Mouse (Mus musculus): ENCODE results near the gene 4933430I17Rik. TPM values are rescaled to one million over a fixed set of nuclear protein-coding genes. Genes with fewer than 3 reads are reported as not detected.

Gene 4933430I17Rik
- polyA plus RNA-seq, 1 experiment: 0.28 TPM

DNA sequence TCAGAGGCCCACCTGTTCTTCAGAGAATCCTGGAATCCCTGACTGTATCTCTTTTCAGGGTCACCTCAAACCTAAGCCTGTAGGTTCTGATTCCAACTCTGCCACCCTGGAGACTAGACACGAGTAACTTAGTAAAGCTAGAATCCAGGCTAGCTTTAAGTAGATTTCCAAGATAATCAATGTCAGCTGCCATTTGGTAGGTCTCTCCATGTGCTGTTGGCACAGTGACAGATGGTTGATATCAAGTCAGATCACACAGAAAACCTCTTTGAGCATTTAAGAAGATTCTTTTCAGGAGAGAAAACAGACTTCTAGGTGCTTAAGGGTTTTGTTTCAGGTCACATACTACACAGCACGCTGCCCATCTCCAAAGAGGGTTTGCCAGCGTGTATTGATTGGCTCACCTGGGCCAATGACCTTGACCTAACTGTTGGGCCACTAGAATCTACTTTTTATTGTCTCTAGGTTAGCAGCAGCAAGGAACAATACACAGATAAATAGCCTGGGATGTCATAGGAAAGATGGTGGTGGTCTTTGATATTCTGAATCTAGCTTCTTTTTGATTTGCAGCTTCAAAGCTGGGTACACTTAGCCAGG lies 21.7 kb upstream of the 4933430I17Rik start, which contains the start of gene Hdhd3:
Gene Hdhd3 (minus strand): TSS at position 94 of the 597 bp plus-strand sequence.
- no peak for DNase-seq (ENCODE audit: low read depth)

GRCm38 (mm10) chr4:62505991-62506390 lies 19.2 kb upstream of the 4933430I17Rik start:
- DNase-seq (ENCODE audit: low read depth): no peak

- no peak for DNase-seq (ENCODE audit: low read depth)
Measured at GRCm38 (mm10) chr4:62506798-62507197, 18.4 kb upstream of the 4933430I17Rik start.

GRCm38 (mm10) chr4:62508839-62509238 lies 16.3 kb upstream of the 4933430I17Rik start:
- DNase-seq (ENCODE audit: low read depth): no peak

GRCm38 (mm10) chr4:62509946-62510345 lies 15.2 kb upstream of the 4933430I17Rik start:
- DNase-seq (ENCODE audit: low read depth): no peak

GRCm38 (mm10) chr4:62513998-62514506 lies 11.1 kb upstream of the 4933430I17Rik start:
- DNase-seq (ENCODE audit: low read depth): no peak

DNA sequence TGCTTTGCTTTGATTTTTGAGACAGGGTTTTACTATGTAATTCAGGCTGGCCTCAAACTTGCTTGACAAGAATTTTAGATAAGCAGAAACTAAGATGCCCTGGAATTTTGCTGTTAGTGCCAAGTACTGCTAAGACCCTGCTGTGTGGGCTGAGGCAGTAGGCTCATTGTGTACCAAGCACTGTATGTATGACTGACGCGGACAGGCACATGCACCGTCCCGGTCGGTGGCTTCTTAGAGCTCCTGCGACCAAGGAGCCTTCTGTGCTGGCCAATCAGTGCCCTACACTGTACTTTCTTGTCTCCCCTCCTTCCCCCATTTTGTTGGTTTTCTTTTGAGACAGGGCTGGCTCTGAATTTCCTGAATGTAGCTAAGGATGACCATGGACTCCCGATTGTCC lies 10.2 kb upstream of the 4933430I17Rik start:
- no peak for DNase-seq (ENCODE audit: low read depth)

DNA sequence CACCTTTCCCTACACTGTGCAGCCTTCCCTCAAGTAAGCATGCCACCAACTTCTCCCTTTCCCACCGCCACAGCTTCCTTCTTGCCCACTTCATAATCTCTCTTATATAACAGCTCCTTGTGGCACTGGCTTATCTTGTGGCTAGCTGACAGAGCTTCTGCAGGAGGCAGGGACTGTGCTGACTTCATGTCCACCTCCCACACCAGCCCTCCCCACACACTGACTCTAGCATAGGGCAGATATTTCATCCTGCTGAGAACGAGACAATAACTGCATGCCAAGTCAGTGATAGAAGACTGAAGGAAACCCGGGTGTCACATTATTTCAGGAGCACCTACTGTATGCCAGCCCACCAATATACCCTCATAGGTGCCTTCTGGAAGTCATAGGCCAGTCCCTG lies 9.7 kb upstream of the 4933430I17Rik start:
- no peak for DNase-seq (ENCODE audit: low read depth)

DNA sequence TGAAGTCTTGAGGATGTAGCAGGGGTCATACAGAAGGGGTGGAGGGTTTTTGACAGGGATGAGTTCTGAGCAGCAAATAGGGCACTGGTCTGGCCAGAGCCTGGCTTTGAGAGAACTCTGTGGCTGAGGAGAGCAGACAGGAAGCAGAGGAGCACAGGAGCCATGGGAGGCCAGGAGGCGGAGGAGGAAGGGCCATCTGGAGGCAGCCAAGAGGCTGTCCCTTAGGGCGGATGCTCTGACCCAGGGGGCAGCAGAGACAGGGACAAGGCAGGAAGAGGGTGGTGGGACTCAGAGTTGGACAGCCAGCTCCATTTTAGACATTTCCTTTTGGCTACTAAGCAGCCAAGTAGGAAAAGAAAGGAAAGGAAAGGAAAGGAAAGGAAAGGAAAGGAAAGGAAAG lies 9.1 kb upstream of the 4933430I17Rik start:
- no peak for DNase-seq (ENCODE audit: low read depth)

GRCm38 (mm10) chr4:62516579-62516978 lies 8.6 kb upstream of the 4933430I17Rik start:
- no peak for DNase-seq (ENCODE audit: low read depth)

DNA sequence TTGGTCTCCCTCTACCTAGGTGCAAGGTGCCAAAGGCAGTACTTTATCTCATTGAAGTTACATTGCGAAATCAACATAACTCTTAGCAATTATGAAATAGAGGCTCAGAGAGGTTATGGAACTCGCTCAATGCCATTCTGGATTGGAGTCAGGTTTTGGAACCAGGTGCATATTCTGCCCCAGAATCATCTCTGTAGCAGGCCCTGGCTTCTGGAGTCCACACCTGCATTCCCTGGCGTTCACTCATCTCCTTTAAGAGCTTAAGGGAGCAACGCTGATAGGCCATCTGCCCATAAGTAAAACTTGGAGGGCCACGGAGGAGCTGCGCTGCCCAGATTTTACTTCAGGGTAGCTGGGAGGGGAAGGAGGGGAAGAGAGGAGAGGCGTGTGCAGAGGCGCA lies 8.1 kb upstream of the 4933430I17Rik start:
- peak; percentile 70 for DNase-seq (ENCODE audit: low read depth)

DNA sequence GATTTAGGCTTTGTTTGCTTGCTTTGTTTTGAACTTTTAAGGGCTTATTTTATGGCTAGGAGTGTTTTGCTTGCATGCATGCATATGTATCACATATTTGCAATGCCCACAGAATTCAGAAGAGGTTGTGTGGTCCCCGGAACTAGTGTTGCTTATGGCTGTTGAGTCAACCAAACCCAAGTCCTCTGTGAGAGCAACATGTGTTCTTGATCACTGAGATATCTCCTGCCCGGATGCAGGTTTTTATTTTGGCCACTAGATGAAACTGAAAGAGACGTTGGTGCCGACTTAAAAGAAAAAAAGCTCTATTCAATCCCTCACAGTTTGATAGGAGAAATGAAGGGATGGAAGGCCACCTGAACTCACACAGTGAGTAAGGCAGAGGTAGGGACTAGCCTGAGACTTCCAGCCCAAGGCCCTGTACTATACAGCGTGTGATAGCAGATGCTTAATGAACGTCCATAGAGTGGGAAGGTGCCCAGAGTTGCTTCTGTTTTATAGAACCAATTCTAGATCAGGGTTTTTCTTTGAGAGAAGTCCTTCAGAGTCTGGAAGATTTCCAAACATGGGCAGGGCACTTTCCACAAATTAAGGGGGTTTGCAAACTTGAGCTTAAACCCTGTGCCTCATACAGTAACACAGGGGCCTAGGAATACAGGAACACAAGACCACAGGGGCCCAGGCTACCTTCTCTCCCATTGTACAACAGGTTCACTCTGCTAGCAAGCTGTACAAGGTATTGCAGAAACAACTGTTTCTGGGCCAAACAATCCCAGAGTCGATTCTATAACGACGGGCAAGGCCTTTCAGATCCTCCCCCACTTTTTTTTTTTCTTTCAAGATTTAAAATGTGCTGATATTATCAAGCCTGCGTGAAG lies 7.4 kb upstream of the 4933430I17Rik start:
- peak; percentile 71 for DNase-seq (ENCODE audit: low read depth)

GRCm38 (mm10) chr4:62518416-62519121 lies 6.6 kb upstream of the 4933430I17Rik start:
- DNase-seq (ENCODE audit: low read depth): no peak

DNA sequence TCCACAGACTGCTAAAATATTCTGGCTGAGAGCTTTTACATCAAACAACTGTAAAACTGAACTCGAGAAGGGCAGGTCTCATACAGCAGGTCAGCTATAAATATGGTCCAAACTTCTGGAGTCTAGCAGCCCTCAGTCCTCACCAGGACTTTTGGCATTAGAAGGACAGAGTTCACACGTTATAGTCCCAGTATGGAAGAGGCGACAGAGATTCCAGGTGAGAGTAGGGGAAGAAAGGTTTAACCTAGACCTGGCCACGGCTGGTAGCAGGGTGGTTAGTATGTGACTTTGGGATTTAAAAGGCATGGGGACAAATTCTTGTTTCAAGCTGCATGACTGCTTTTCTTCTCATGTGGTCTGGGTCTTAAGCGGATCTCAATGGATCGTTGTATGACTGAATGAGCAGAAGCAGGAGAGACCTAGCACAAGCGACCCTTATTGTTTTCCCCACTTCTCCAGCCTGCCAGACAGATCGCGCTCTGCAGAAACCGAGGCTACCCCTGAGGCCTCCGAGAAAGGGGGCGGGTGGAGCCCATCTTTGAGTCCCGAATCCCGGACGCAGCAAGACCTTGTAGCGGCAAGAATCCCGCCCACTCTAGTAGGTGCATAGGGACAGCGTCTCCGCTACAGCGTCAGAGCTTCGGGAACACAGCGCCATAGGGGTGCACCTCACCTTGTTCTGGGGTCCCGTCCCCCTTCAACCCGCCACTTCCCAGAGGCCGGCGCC lies 5.9 kb upstream of the 4933430I17Rik start:
- DNase-seq (ENCODE audit: low read depth): no peak

DNA sequence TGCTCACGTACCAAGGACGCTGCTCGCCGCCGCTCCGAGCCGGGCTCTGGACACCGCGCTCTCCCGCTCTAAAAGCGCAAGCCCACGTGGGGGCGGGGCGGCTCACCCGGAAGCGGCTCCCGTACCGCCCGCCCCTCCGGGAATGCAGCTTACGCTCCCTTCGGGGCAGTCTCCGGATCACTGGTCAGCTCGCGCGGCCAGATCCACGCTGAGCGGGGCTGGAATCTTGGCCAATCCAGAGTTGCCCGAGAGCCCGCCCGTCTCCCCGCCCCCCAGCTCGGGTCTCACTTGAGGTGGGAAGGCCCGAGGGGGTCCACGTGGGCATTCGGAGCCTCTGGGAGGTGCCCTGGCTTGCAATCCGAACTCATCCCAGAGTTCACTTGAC lies 5.3 kb upstream of the 4933430I17Rik start, which contains the start of gene Alad:
Gene Alad (minus strand): TSS at position 70 of the 385 bp plus-strand sequence.
- DNase-seq (ENCODE audit: low read depth): no peak

- no peak for DNase-seq (ENCODE audit: low read depth)
Measured at GRCm38 (mm10) chr4:62520892-62521400, 4.2 kb upstream of the 4933430I17Rik start.

DNA sequence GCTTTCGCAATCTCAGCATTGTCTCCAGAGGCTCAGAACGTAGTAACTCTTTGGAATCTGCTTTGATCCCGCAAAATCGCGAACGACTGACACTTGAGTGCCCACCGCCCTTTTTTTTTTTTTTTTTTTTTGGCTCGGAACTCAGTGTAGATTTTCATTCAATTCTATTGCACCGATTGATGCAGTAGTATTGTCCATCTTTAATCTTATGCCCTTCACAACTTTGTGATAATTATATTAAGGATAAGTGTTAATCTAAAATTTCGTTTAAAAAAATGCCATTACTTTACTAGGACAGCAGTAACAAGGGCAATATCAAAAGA lies 281 bp downstream of the 4933430I17Rik start:
- no peak for DNase-seq (ENCODE audit: low read depth)

GRCm38 (mm10) chr4:62526256-62526655 lies 1.1 kb downstream of the 4933430I17Rik start:
- no peak for DNase-seq (ENCODE audit: low read depth)

DNA sequence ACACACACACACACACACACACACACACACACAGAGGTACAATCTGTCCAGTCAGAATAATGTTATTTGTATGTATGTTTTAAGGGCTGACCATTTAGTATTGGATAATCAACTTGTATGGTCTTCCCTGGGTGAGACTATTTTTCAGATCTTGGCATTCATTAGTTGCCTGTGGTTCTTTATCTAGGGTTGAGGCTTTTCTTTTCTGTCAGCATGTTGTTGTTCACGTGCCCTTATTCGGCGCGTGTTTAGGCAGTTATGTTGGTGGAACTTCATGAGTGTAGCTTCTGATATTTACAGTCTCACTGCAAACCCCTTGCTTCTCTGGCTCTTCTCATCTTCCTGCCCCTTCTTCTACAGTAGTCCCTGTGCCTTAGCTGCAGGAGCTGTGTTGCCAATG lies 2.5 kb downstream of the 4933430I17Rik start:
- no peak for DNase-seq (ENCODE audit: low read depth)

DNA sequence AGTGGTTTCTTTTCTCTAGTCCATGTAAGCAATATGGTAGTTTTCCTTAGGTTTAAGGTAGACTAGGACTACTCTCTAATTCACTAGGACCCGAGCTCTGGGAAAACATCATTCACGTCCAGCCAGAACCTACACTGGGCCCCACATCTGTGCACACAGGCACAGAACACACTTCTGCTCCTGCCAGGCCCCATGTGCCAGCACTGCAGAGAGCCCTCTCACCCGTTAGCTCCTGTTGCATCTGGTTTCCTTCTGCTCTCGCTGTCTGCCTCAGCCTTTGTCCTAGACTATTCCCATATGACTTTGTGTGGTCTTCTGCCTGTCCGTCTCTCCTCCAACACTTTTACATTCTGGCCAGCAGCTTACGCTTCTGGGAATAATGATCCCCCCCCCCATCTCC lies 8.6 kb downstream of the 4933430I17Rik start:
- no peak for DNase-seq (ENCODE audit: low read depth)

DNA sequence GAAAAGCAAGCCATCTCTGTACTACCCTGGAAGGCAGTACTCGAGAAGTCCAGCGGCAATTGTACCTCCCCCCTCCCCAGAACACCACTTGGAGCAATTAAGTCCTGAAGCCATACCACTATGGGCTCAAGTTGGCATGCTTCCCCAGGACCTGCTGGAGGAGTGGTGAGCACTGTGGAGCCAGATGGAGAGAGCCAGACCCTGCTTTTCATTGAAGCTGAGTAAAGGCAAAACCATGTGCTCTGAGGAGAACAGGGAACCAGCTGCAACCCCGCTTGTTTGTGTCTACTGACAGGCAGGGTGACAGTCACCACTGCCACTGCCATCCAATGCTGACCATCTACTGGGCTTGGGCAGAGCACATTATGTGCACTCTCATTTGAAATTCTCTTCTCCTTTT lies 16.6 kb downstream of the 4933430I17Rik start:
- DNase-seq (ENCODE audit: low read depth): no peak

All from gonadal fat pad, adult 2 months (tissue).